Mouse (Mus musculus) liver, embryonic 16.5 days (tissue): ENCODE data around the gene Sars2. TPM values are rescaled to one million over a fixed set of nuclear protein-coding genes. Genes with fewer than 3 reads are reported as not detected.
A peak's percentile ranks its signal among the peaks of the same experiment; 100 is the strongest.

Experiments
- ATAC-seq: fragments of 200-750 bp; cut with Nextera tagmentation; 2 replicates; pipeline ENCODE4 v1.8.0; 2017; ENCODE audit warnings: low read depth, mild to moderate bottlenecking, moderate number of reproducible peaks, moderate library complexity
- H3K27ac ChIP-seq: fragments of 300-500 bp; sonication (generic); 2 replicates; pipeline ENCODE4 v1.5.1; 2014; ENCODE audit warnings: mild to moderate bottlenecking, low read length
- H3K27me3 ChIP-seq: fragments of 300-500 bp; sonication (generic); 2 replicates; pipeline ENCODE4 v1.6.1; 2014; ENCODE audit warnings: low read depth, low read length, mixed read lengths; ENCODE audit not compliant: control insufficient read depth, insufficient read depth
- H3K36me3 ChIP-seq: fragments of 300-500 bp; sonication (generic); 2 replicates; pipeline ENCODE4 v1.6.1; 2014; ENCODE audit warnings: mild to moderate bottlenecking; ENCODE audit not compliant: control insufficient read depth, insufficient read depth
- H3K4me1 ChIP-seq: fragments of 300-500 bp; sonication (generic); 2 replicates; pipeline ENCODE4 v1.6.1; 2014; ENCODE audit warnings: low read depth, low read length, mixed read lengths; ENCODE audit not compliant: control insufficient read depth
- H3K4me2 ChIP-seq: fragments of 300-500 bp; sonication (generic); 2 replicates; pipeline ENCODE4 v1.6.1; 2014; ENCODE audit warnings: low read depth, low read length, mixed read lengths
- H3K4me3 ChIP-seq: fragments of 300-500 bp; sonication (generic); 2 replicates; pipeline ENCODE4 v1.5.1; 2014; ENCODE audit warnings: low read depth, mild to moderate bottlenecking, low read length
- H3K9ac ChIP-seq: fragments of 300-500 bp; sonication (generic); 2 replicates; pipeline ENCODE4 v1.6.1; 2014; ENCODE audit warnings: low read depth, low read length
- H3K9me3 ChIP-seq: fragments of 300-500 bp; sonication (generic); replicated peaks from 2 replicates; pipeline ENCODE4 v1.6.1; 2016; ENCODE audit warnings: low read length; ENCODE audit not compliant: control insufficient read depth
- WGBS: fragments of 180-500 bp; shearing (Covaris S2); extraction: QIAGEN DNeasy Blood & Tissue Kit; methylation state at CpG from one replicate; pipeline ENCODE4 v1.1.7; 2014; ENCODE audit not compliant: insufficient replicate concordance; 5-methylcytosine and 5-hydroxymethylcytosine counted together
- polyA plus RNA-seq: library from polyadenylated mRNA; unstranded; fragments of >200 nt; fragmentation: Nextera tagmentation; extraction: Ambion mirVana; gene quantifications from 2 replicates; pipeline ENCODE4 v1.2.1, GENCODE M21; 2015

The Sars2 gene
- polyA plus RNA-seq, 1 experiment from 2014 or later = 10.5 TPM

GRCm38 (mm10) chr7:28702601-28703143, 39.1 kb upstream of the Sars2 start:
- Histone ChIP-seq H3K9ac (no peak overlapping the region), H3K27me3 (no peaks in the 10 kb centered on the region), H3K4me3 (no peak overlapping the region), H3K27ac (no peak overlapping the region), H3K36me3 (no peaks in the 10 kb centered on the region), H3K9me3 (0 out of 2 replicates have a peak, but pooled peaks cover 2% of the 10 kb centered on the region), H3K4me2 (no peak overlapping the region), H3K4me1 (no peaks in the 10 kb centered on the region)
- 48% methylated on average over 9 of the region's 9 CpGs for WGBS
- ATAC-seq = no peak

GRCm38 (mm10) chr7:28709454-28709853, 32.3 kb upstream of the Sars2 start:
- no peaks in the 10 kb centered on the region for H3K36me3 ChIP-seq
- H3K27ac ChIP-seq = no peak overlapping the region
- no peaks in the 10 kb centered on the region for H3K4me1 ChIP-seq
- no peaks in the 10 kb centered on the region for H3K9me3 ChIP-seq
- H3K9ac ChIP-seq = no peak overlapping the region
- H3K4me3 ChIP-seq = no peak overlapping the region
- H3K4me2 ChIP-seq = no peak overlapping the region
- no peak for ATAC-seq
- no peaks in the 10 kb centered on the region for H3K27me3 ChIP-seq

- ATAC-seq = no peak
- Histone ChIP-seq H3K9ac (no peak overlapping the region), H3K4me2 (no peak overlapping the region), H3K4me3 (no peak overlapping the region), H3K9me3 (no peaks in the 10 kb centered on the region), H3K27me3 (no peaks in the 10 kb centered on the region), H3K27ac (no peak overlapping the region), H3K4me1 (no peaks in the 10 kb centered on the region), H3K36me3 (no peaks in the 10 kb centered on the region)
- WGBS = 57% methylated on average over 3 of the region's 3 CpGs
Observed at GRCm38 (mm10) chr7:28710962-28711361, 30.8 kb upstream of the Sars2 start.

GRCm38 (mm10) chr7:28714667-28715066, 27.1 kb upstream of the Sars2 start:
- 58% methylated on average over 5 of the region's 5 CpGs for WGBS

GRCm38 (mm10) chr7:28715598-28715997, 26.2 kb upstream of the Sars2 start:
- H3K4me2 ChIP-seq = no peak overlapping the region
- H3K9ac ChIP-seq = no peak overlapping the region
- no peaks in the 10 kb centered on the region for H3K4me1 ChIP-seq
- WGBS = 75% methylated on average over 2 of the region's 2 CpGs
- no peaks in the 10 kb centered on the region for H3K36me3 ChIP-seq
- H3K4me3 ChIP-seq = no peak overlapping the region
- no peak for ATAC-seq
- H3K27me3 ChIP-seq = no peaks in the 10 kb centered on the region
- H3K27ac ChIP-seq = no peak overlapping the region
- no peaks in the 10 kb centered on the region for H3K9me3 ChIP-seq

More at GRCm38 (mm10) chr7:28714667-28715066, 27.1 kb upstream of the Sars2 start:
- no peak for ATAC-seq
- H3K4me3 ChIP-seq = no peak overlapping the region
- H3K9me3 ChIP-seq = no peaks in the 10 kb centered on the region
- H3K9ac ChIP-seq = no peak overlapping the region
- no peaks in the 10 kb centered on the region for H3K27me3 ChIP-seq
- no peak overlapping the region for H3K4me2 ChIP-seq
- H3K36me3 ChIP-seq = no peaks in the 10 kb centered on the region
- no peaks in the 10 kb centered on the region for H3K4me1 ChIP-seq
- no peak overlapping the region for H3K27ac ChIP-seq

- Histone ChIP-seq H3K4me3 (peak within 1 kb of the TSS; percentile 49), H3K36me3 (no peaks in the 10 kb centered on the region), H3K9me3 (no peaks in the 10 kb centered on the region), H3K4me2 (peak within 1 kb of the TSS; percentile 62), H3K27ac (no peak within 1 kb of the TSS), H3K9ac (peak within 1 kb of the TSS; percentile 31; the same call in 1 of the 2 replicates), H3K27me3 (no peaks in the 10 kb centered on the region), H3K4me1 (no peaks in the 10 kb centered on the region)
- peak; percentile 58; the same call in 1 of the 2 replicates for ATAC-seq
- 7% methylated on average over 35 of the region's 36 CpGs for WGBS
Observed at GRCm38 (mm10) chr7:28716590-28717281, 25.1 kb upstream of the Sars2 start, which contains the start of gene Fbxo17. Gene Fbxo17, plus strand, starts transcription at chr7:28716804.

GRCm38 (mm10) chr7:28717726-28718125, 24.1 kb upstream of the Sars2 start:
- Histone ChIP-seq H3K27me3 (no peaks in the 10 kb centered on the region), H3K36me3 (no peaks in the 10 kb centered on the region), H3K27ac (no peak overlapping the region), H3K4me1 (no peaks in the 10 kb centered on the region), H3K4me3 (no peak overlapping the region), H3K9ac (no peak overlapping the region), H3K4me2 (no peak overlapping the region), H3K9me3 (no peaks in the 10 kb centered on the region)
- WGBS = 71% methylated on average over 10 of the region's 10 CpGs
- no peak for ATAC-seq

- H3K9ac ChIP-seq = no peak overlapping the region
- ATAC-seq = no peak
- H3K36me3 ChIP-seq = no peaks in the 10 kb centered on the region
- no peak overlapping the region for H3K4me2 ChIP-seq
- WGBS = 42% methylated on average over 4 of the region's 4 CpGs
- no peaks in the 10 kb centered on the region for H3K4me1 ChIP-seq
- H3K27me3 ChIP-seq = no peaks in the 10 kb centered on the region
- H3K27ac ChIP-seq = no peak overlapping the region
- H3K9me3 ChIP-seq = no peaks in the 10 kb centered on the region
- no peak overlapping the region for H3K4me3 ChIP-seq
Observed at GRCm38 (mm10) chr7:28719159-28719558, 22.6 kb upstream of the Sars2 start.

- H3K27ac ChIP-seq = no peak overlapping the region
- H3K4me1 ChIP-seq = no peaks in the 10 kb centered on the region
- WGBS = 59% methylated on average over 2 of the region's 2 CpGs
- H3K9me3 ChIP-seq = no peaks in the 10 kb centered on the region
- H3K4me2 ChIP-seq = no peak overlapping the region
- H3K27me3 ChIP-seq = no peaks in the 10 kb centered on the region
- no peak overlapping the region for H3K9ac ChIP-seq
- H3K36me3 ChIP-seq = no peaks in the 10 kb centered on the region
- H3K4me3 ChIP-seq = no peak overlapping the region
- ATAC-seq = no peak
Observed at GRCm38 (mm10) chr7:28719650-28720049, 22.1 kb upstream of the Sars2 start.
